Mouse (Mus musculus) hindbrain, embryonic 15.5 days (tissue): ENCODE measurements at regions not wholly inside any gene's neighbourhood (a gene's known extent, or its start where the extent isn't known, plus 50 kb on each side); places are given as distances from the start of the nearest gene placed in this dataset.

Experiments used
- ATAC-seq: fragments of 200-750 bp; cut with Nextera tagmentation; 2 replicates; pipeline ENCODE4 v1.8.0; 2017; ENCODE audit warnings: low read depth, moderate number of reproducible peaks, moderate TSS enrichment; ENCODE audit not compliant: low FRiP score
- H3K27ac ChIP-seq: fragments of 300-500 bp; sonication (generic); replicated peaks from 2 replicates; pipeline ENCODE4 v1.5.1; 2015; ENCODE audit warnings: mild to moderate bottlenecking, inconsistent platforms
- H3K27me3 ChIP-seq: fragments of 300-500 bp; sonication (generic); 2 replicates; pipeline ENCODE4 v1.6.1; 2015; ENCODE audit warnings: control low read depth, inconsistent platforms
- H3K36me3 ChIP-seq: fragments of 300-500 bp; sonication (generic); 2 replicates; pipeline ENCODE4 v1.6.1; 2015; ENCODE audit warnings: control low read depth, inconsistent platforms
- H3K4me1 ChIP-seq: fragments of 300-500 bp; sonication (generic); replicated peaks from 2 replicates; pipeline ENCODE4 v1.6.1; 2015; ENCODE audit warnings: control low read depth, inconsistent platforms
- H3K4me2 ChIP-seq: fragments of 300-500 bp; sonication (generic); 2 replicates; pipeline ENCODE4 v1.6.1; 2015; ENCODE audit warnings: moderate library complexity, mild to moderate bottlenecking, inconsistent platforms
- H3K4me3 ChIP-seq: fragments of 300-500 bp; sonication (generic); 2 replicates; pipeline ENCODE4 v1.5.1; 2015; ENCODE audit warnings: mild to moderate bottlenecking, inconsistent platforms
- H3K9ac ChIP-seq: fragments of 300-500 bp; sonication (generic); 2 replicates; pipeline ENCODE4 v1.6.1; 2015; ENCODE audit warnings: inconsistent platforms
- H3K9me3 ChIP-seq: fragments of 300-500 bp; sonication (generic); 2 replicates; pipeline ENCODE4 v1.6.1; 2016; ENCODE audit warnings: control low read depth, inconsistent platforms
- WGBS: fragments of 180-500 bp; shearing (Covaris S2); methylation state at CpG from one replicate; pipeline ENCODE4 v1.1.7; 2015; 5-methylcytosine and 5-hydroxymethylcytosine counted together

DNA sequence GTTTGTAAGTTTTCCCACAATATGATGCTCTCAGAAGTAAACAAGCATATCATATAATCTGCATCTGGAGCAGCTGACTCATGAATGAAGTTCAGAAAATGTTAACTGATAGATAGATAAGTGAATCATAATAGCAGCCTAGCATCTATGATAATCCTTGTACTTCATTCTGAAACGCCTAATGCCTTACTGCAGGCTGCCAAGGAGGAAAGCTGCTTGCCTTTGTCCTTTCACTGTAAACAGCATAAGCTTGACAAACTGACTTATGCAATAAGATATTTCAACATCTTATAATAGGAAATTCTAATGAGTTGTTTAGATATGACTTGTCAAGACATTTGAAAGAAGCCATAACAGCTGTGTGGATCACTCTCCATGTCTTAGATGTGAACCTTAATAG lies 920.3 kb upstream of the Gm7489 start:
- H3K27ac ChIP-seq: no peak overlapping the region
- H3K4me1 ChIP-seq: no peaks in the 10 kb centered on the region
- H3K4me3 ChIP-seq: no peak overlapping the region
- H3K36me3 ChIP-seq: no peaks in the 10 kb centered on the region
- WGBS: 44% methylated on average over 1 of the region's 1 CpGs
- no peak overlapping the region for H3K9ac ChIP-seq
- H3K9me3 ChIP-seq: no peaks in the 10 kb centered on the region
- no peak for ATAC-seq
- no peaks in the 10 kb centered on the region for H3K27me3 ChIP-seq
- no peak overlapping the region for H3K4me2 ChIP-seq

DNA sequence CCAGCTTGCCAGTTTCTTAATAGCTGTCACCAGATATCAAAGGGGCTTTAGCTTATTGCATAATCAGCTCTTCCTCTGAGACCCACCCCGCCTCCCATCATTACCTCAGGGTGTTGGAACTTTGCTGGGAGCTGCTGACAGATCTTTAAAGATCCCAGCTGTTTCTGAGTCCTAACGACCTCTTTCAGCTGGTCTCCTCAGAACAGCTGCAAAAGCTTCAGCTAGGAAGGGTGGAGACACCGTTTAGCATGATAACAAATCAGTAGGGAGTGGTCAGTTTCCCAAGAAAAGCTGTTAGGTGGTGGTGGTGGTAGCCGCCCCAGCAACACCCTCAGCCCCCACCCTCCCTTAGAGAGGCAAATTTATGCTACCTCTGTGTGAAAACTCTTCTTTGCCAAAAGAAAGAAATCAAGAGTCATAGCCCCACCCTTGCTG lies 916.9 kb upstream of the Gm7489 start:
- Histone ChIP-seq H3K9me3 (no peaks in the 10 kb centered on the region), H3K4me3 (no peak overlapping the region), H3K27ac (no peak overlapping the region), H3K4me1 (no peaks in the 10 kb centered on the region), H3K27me3 (no peaks in the 10 kb centered on the region), H3K9ac (no peak overlapping the region), H3K36me3 (no peaks in the 10 kb centered on the region), H3K4me2 (no peak overlapping the region)
- ATAC-seq: no peak
- WGBS: 6% methylated on average over 4 of the region's 4 CpGs

DNA sequence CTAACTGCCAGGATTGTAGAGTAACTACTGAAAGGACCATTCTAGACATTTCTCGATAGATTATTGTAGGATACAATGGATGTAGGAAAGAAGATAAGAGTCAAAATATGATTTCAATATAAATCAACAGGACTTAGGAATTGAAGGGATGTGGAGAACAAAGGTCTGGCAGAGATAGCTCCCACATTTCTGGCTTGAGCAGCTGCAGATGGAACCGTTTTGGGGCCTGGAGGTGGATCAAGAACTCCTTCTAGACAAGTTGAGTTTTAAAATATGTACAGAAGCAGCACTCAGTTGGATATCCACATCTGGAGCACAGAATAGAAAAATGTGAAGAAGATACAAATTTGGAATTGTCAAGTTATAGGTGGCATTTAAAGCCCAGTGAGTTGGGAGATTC lies 901.9 kb upstream of the Gm7489 start:
- no peak for ATAC-seq
- Histone ChIP-seq H3K4me2 (no peak overlapping the region), H3K4me1 (no peaks in the 10 kb centered on the region), H3K4me3 (no peak overlapping the region), H3K27me3 (no peaks in the 10 kb centered on the region), H3K36me3 (no peaks in the 10 kb centered on the region), H3K9ac (no peak overlapping the region), H3K27ac (no peak overlapping the region), H3K9me3 (no peaks in the 10 kb centered on the region)
- WGBS: 87% methylated on average over 2 of the region's 2 CpGs

DNA sequence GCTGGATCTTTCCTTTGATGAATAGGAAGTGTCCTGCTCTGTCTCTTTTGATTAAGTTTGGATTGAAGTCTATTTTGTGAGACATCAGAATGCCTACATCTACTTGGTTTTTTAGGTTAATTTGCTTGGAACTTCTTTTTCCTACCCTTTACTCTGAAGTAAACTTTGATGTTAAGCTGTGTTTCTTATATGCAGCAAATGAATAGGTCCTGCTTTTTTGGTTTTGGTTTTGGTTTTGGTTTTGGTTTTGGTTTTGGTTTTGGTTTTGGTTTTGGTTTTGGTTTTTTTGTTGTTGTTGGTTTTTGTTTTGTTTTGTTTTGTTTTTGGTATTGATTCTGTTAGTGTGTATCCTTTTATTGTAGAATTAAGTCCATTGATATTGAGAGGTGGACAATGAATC lies 894.1 kb upstream of the Gm7489 start:
- H3K4me3 ChIP-seq: no peak overlapping the region
- no peaks in the 10 kb centered on the region for H3K27me3 ChIP-seq
- H3K9ac ChIP-seq: no peak overlapping the region
- no peaks in the 10 kb centered on the region for H3K4me1 ChIP-seq
- no peak overlapping the region for H3K27ac ChIP-seq
- no peak overlapping the region for H3K4me2 ChIP-seq
- H3K9me3 ChIP-seq: no peaks in the 10 kb centered on the region
- ATAC-seq: no peak
- no peaks in the 10 kb centered on the region for H3K36me3 ChIP-seq

DNA sequence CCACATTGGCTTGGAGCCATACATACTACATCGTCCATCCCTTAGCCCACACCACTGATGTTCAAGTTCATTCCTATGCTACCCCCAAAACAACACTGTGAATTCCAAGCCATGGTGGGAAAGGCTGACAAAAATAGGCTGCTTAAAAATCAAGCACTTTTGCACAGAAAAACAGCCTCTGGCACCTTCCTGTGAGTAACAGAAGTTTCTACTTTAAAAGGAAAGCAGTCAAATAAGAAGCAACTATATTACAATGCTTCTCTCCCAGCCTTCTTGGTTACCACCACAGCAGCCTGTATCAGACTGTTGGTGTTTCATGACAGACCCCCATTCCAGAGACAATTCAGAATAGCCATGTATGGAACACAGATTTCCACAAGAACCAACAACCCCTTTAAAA lies 890.4 kb upstream of the Gm7489 start:
- Histone ChIP-seq H3K4me3 (no peak overlapping the region), H3K27ac (no peak overlapping the region), H3K4me1 (no peaks in the 10 kb centered on the region), H3K9me3 (no peaks in the 10 kb centered on the region), H3K27me3 (no peaks in the 10 kb centered on the region), H3K36me3 (no peaks in the 10 kb centered on the region), H3K9ac (no peak overlapping the region), H3K4me2 (no peak overlapping the region)
- 77% methylated on average over 1 of the region's 1 CpGs for WGBS
- ATAC-seq: no peak

DNA sequence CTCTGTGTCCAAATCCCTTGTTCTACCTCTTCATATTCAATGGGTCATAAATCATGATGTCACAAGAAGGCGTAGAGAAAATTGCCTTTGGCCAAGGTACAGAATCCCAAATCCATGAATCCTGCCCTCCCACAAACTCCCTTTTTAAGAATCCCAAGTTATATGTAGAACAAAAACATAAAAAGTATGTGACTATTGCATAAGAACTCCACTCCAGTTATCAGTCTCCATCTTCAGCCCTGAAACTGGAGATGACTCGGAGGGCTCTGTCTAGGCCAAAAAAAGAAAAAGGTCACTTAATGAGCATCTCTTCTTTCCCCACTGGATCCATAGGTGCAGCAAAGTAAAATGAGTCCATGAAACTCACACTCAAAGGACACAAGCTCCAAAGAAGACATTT lies 885.5 kb upstream of the Gm7489 start:
- WGBS: 83% methylated on average over 2 of the region's 2 CpGs
- no peak for ATAC-seq

DNA sequence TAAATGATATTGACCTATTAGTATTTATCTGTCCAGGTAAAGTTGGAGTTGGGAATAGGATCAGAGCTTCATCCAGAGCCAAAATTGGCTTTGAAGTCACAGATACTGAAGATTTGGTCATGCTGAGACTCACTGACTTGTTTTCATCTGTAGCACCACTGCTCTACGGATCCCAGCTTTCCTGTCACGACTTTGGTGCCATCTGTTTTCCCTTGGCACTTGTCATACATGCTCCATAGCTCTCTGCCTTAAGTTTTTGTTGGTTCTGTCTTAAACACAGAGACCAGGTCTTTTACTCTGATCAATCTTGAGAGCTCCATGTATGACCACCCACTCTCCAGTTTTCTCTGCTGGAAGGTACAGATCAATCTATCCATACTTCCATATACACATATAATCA lies 884.9 kb upstream of the Gm7489 start:
- Histone ChIP-seq H3K9me3 (no peaks in the 10 kb centered on the region), H3K4me3 (no peak overlapping the region), H3K9ac (no peak overlapping the region), H3K27ac (no peak overlapping the region), H3K4me1 (no peaks in the 10 kb centered on the region), H3K4me2 (no peak overlapping the region), H3K36me3 (no peaks in the 10 kb centered on the region), H3K27me3 (no peaks in the 10 kb centered on the region)
- 78% methylated on average over 2 of the region's 2 CpGs for WGBS
- ATAC-seq: no peak

More for the DNA sequence above, 885.5 kb upstream of the Gm7489 start:
- Histone ChIP-seq H3K27ac (no peak overlapping the region), H3K4me1 (no peaks in the 10 kb centered on the region), H3K9me3 (no peaks in the 10 kb centered on the region), H3K4me3 (no peak overlapping the region), H3K27me3 (no peaks in the 10 kb centered on the region), H3K36me3 (no peaks in the 10 kb centered on the region), H3K4me2 (no peak overlapping the region), H3K9ac (no peak overlapping the region)

DNA sequence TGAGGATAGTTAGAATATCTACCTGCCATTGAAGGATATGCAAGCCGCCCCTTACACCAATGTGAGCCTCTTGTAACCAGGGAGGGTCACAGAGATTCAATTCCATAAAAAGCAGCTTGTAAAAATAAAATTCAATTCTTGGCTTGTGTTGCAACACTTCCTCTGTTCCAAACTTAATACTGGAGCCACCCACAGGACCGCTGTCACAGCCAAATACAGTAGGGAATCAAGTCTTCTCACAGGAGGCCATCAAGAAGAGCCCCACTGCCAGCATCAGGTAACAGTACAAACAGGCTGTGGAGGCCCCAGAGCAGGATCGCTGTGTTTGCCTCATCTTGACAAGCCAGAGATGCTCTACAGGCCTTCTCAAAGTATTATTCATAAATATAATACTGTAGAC lies 883.3 kb upstream of the Gm7489 start:
- no peak overlapping the region for H3K4me2 ChIP-seq
- no peaks in the 10 kb centered on the region for H3K36me3 ChIP-seq
- H3K4me3 ChIP-seq: no peak overlapping the region
- H3K27me3 ChIP-seq: no peaks in the 10 kb centered on the region
- H3K9ac ChIP-seq: no peak overlapping the region
- ATAC-seq: no peak
- H3K9me3 ChIP-seq: no peaks in the 10 kb centered on the region
- WGBS: 86% methylated on average over 3 of the region's 3 CpGs
- no peaks in the 10 kb centered on the region for H3K4me1 ChIP-seq
- no peak overlapping the region for H3K27ac ChIP-seq

DNA sequence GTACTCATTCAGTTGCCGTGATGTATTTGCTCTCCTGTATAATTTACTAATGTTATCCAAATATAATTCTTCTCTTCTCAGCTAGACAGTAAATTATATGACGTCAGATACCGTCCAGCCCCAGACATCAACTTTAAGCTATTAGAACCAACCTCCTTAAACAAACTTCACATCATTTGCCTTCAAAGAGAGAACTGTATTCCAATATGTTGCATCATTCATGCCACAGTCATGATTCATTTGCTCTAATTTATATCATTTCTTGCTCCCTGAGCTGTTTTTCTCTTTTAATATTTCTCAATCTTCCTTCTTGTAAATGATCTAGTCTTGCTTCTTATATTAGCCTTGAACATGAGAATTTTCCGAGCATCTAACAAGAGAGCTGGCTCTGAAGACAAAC lies 882.7 kb upstream of the Gm7489 start:
- H3K36me3 ChIP-seq: no peaks in the 10 kb centered on the region
- no peaks in the 10 kb centered on the region for H3K4me1 ChIP-seq
- no peak for ATAC-seq
- H3K4me3 ChIP-seq: no peak overlapping the region
- no peak overlapping the region for H3K9ac ChIP-seq
- H3K4me2 ChIP-seq: no peak overlapping the region
- H3K27me3 ChIP-seq: no peaks in the 10 kb centered on the region
- 94% methylated on average over 4 of the region's 4 CpGs for WGBS
- no peaks in the 10 kb centered on the region for H3K9me3 ChIP-seq
- no peak overlapping the region for H3K27ac ChIP-seq

DNA sequence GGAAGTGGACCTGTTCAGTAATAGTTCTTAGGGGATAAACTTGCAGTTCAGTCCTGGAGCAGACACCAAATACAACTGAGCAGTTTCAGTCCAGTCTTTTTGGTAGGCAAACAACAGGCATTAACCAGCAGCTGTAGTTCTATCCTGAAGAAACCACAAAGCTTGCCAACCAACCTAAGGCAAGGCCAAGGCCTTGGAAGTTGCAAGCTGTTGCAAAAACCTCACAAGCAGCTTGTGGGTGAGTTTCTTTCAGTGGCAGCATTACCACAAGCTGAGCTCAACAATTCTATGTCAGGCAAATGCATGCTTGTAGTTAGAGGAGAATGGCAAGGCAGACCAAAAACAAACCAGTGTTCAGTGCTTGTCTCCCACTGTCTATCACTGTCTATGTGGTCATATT lies 880.6 kb upstream of the Gm7489 start:
- no peaks in the 10 kb centered on the region for H3K4me1 ChIP-seq
- H3K27me3 ChIP-seq: no peaks in the 10 kb centered on the region
- no peak overlapping the region for H3K4me2 ChIP-seq
- no peak overlapping the region for H3K27ac ChIP-seq
- no peak overlapping the region for H3K9ac ChIP-seq
- H3K36me3 ChIP-seq: no peaks in the 10 kb centered on the region
- H3K9me3 ChIP-seq: no peaks in the 10 kb centered on the region
- H3K4me3 ChIP-seq: no peak overlapping the region
- no peak for ATAC-seq

DNA sequence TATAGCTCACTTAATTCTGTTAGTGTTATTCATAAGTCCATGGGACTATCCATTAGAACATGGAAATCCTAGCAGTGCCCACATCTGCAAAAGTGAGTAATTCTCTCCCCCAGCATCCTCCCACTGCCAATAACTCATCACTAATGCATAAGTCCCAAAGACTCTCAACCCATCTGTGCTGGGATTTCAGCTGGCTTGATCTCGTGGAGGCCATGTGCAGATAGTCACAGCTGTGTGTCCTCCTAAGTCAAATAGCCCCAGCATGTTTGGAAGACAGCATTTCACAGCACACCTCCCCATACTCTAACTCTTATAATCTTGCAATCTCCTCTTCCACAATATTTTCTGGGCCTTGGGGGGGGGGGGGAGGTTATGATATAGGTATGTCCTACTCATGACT lies 877.9 kb upstream of the Gm7489 start:
- 75% methylated on average over 1 of the region's 1 CpGs for WGBS
- no peak for ATAC-seq

DNA sequence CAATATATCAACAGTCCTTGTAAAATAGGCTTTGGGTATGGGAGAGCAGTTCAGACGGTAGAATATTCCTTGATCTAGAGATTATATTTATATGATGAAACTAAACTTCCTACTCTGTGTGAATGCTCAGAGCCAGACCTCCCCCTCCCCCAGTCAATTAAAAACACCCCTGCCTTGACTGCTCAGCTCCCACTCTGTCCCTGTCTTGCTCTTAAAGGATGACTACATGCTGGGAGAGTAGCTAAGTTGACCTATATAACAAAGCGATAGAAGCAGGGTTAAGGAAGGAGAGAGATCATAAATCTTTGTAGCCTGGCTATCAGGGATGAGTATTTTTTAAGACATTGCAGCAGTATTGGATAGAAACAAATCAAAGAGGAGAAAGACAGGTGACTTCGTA lies 875.4 kb upstream of the Gm7489 start:
- Histone ChIP-seq H3K4me3 (no peak overlapping the region), H3K27me3 (no peaks in the 10 kb centered on the region), H3K9me3 (no peaks in the 10 kb centered on the region), H3K4me2 (no peak overlapping the region), H3K27ac (no peak overlapping the region), H3K36me3 (no peaks in the 10 kb centered on the region), H3K4me1 (no peaks in the 10 kb centered on the region), H3K9ac (no peak overlapping the region)
- WGBS: 83% methylated on average over 3 of the region's 3 CpGs
- ATAC-seq: no peak

More for the DNA sequence above, 877.9 kb upstream of the Gm7489 start:
- Histone ChIP-seq H3K4me2 (no peak overlapping the region), H3K27me3 (no peaks in the 10 kb centered on the region), H3K36me3 (no peaks in the 10 kb centered on the region), H3K9ac (no peak overlapping the region), H3K4me1 (no peaks in the 10 kb centered on the region), H3K9me3 (no peaks in the 10 kb centered on the region), H3K4me3 (no peak overlapping the region), H3K27ac (no peak overlapping the region)
